1 mouse cellular context compared by ENCODE assay signal in genomic region chr17:88065801-88066646, GRCm38 (mm10).
TF ChIP-seq lines count a peak whose summit lies in the region.

No protein-coding gene starts in this region.

TF ChIP-seq in MEL, 35 proteins besides CTCF, POLR2A, EP300 and RAD21 (continued from another document):
- TF ChIP-seq ETS1 (IDR thresholded peaks at IDR 0.05; ENCODE audit: low read depth, low read length) (peak; percentile 60), MAX (IDR thresholded peaks at IDR 0.05; ENCODE audit: low read length) (no peak), POLR2AphosphoS2 (IDR thresholded peaks at IDR 0.05; ENCODE audit: low read length) (peak; percentile 69), GATA1 (IDR thresholded peaks at IDR 0.05; ENCODE audit: low read depth, low read length) (peak; percentile 81), GABPA (IDR thresholded peaks at IDR 0.05; ENCODE audit: low read depth, low read length) (no peak), ZKSCAN1 (IDR thresholded peaks at IDR 0.05; ENCODE audit: low read depth, low read length) (no peak)
